Mouse (Mus musculus) fibroblast of lung, adult 2 months (primary cell): ENCODE measurements around the gene Lcp2.
"Not testable (repeated sequence)": the region's sequence is repeated elsewhere in the genome, so short reads cannot be mapped to it uniquely, and the experiment has no call there.

ENCODE experiments used
- DNase-seq: peaks from one replicate; pipeline ENCODE4 v3.0.0-alpha.2; 2011; ENCODE audit warnings: low read depth

The Lcp2 gene

GRCm38 (mm10) chr11:34086164-34086751 lies 39.5 kb downstream of the Lcp2 start:
- DNase-seq = no peak

- no peak for DNase-seq
These were observed 40.3 kb downstream of the Lcp2 start for GRCm38 (mm10) chr11:34087064-34087463.

GRCm38 (mm10) chr11:34098422-34098821 lies 51.7 kb downstream of the Lcp2 start, which contains the start of gene 4930469K13Rik:
TSS of gene 4930469K13Rik (minus strand) at chr11:34098554.
- DNase-seq = no peak

- no peak for DNase-seq
These were observed 55.1 kb downstream of the Lcp2 start for GRCm38 (mm10) chr11:34101827-34102226.

GRCm38 (mm10) chr11:34104919-34105318 lies 58.2 kb downstream of the Lcp2 start:
- no peak for DNase-seq

- DNase-seq = no peak
These were observed 62.5 kb downstream of the Lcp2 start for GRCm38 (mm10) chr11:34109260-34109659.

GRCm38 (mm10) chr11:34111940-34112339 lies 65.2 kb downstream of the Lcp2 start:
- DNase-seq = no peak

- no peak for DNase-seq
These were observed 66.2 kb downstream of the Lcp2 start for GRCm38 (mm10) chr11:34112781-34113380.

- no peak for DNase-seq
These were observed 67.0 kb downstream of the Lcp2 start for GRCm38 (mm10) chr11:34113760-34114159.

- DNase-seq = no peak
These were observed 69.9 kb downstream of the Lcp2 start for GRCm38 (mm10) chr11:34116572-34117135.

GRCm38 (mm10) chr11:34117581-34117980 lies 70.9 kb downstream of the Lcp2 start:
- DNase-seq = no peak

GRCm38 (mm10) chr11:34118319-34118718 lies 71.6 kb downstream of the Lcp2 start:
- no peak for DNase-seq

- peak; percentile 6 for DNase-seq
These were observed 76.4 kb downstream of the Lcp2 start for GRCm38 (mm10) chr11:34123147-34123546.

GRCm38 (mm10) chr11:34124852-34125251 lies 78.1 kb downstream of the Lcp2 start:
- DNase-seq = no peak

- not testable (repeated sequence) for DNase-seq
These were observed 79.0 kb downstream of the Lcp2 start for GRCm38 (mm10) chr11:34125727-34126126.

GRCm38 (mm10) chr11:34128412-34128811 lies 81.7 kb downstream of the Lcp2 start:
- no peak for DNase-seq

- no peak for DNase-seq
These were observed 92.6 kb downstream of the Lcp2 start for GRCm38 (mm10) chr11:34139296-34139695.
